Mouse (Mus musculus): Measurements from ENCODE around the gene Galnt6.

GRCm38 (mm10) chr15:100731081-100731480, 1.9 kb upstream of the Galnt6 start:
- TF ChIP-seq USF1 (IDR thresholded peaks at IDR 0.05; ENCODE audit: low read depth), result no peak
- no peak for TF ChIP-seq CTCF (IDR thresholded peaks at IDR 0.05; ENCODE audit: control insufficient read depth, insufficient read depth, insufficient read length)
- TF ChIP-seq FOSL1 (IDR thresholded peaks at IDR 0.05; ENCODE audit: insufficient read depth, low read length, poor library complexity, severe bottlenecking), result no peak
- TF ChIP-seq CEBPB (IDR thresholded peaks at IDR 0.05; ENCODE audit: low read depth), result no peak

Measured in C2C12 (cell line).